Mouse (Mus musculus) limb, embryonic 14.5 days (tissue): ENCODE data around the gene Klk1b21. TPM values are rescaled to one million over a fixed set of nuclear protein-coding genes. Genes with fewer than 3 reads are reported as not detected.
"Not testable (repeated sequence)": the region's sequence is repeated elsewhere in the genome, so short reads cannot be mapped to it uniquely, and the experiment has no call there.

Experiments
- ATAC-seq: fragments of 200-750 bp; cut with Nextera tagmentation; 2 replicates; pipeline ENCODE4 v1.8.0; 2017; ENCODE audit warnings: low read depth, moderate number of reproducible peaks, moderate TSS enrichment; ENCODE audit not compliant: low FRiP score
- DNase-seq: peaks from one replicate; pipeline ENCODE4 v3.0.0-alpha.2; 2015; ENCODE audit warnings: low spot score
- H3K27ac ChIP-seq: fragments of 300-500 bp; sonication (generic); replicated peaks from 2 replicates; pipeline ENCODE4 v1.5.1; 2014; ENCODE audit warnings: low read depth, mild to moderate bottlenecking, low read length, moderate library complexity, mixed read lengths
- H3K27me3 ChIP-seq: fragments of 300-500 bp; sonication (generic); 2 replicates; pipeline ENCODE4 v1.6.1; 2014; ENCODE audit warnings: low read length, mixed read lengths; ENCODE audit not compliant: control insufficient read depth, insufficient read depth
- H3K36me3 ChIP-seq: fragments of 300-500 bp; sonication (generic); 2 replicates; pipeline ENCODE4 v1.6.1; 2014; ENCODE audit warnings: mild to moderate bottlenecking, low read length, moderate library complexity, mixed read lengths; ENCODE audit not compliant: control insufficient read depth, insufficient read depth
- H3K4me1 ChIP-seq: fragments of 300-500 bp; sonication (generic); 2 replicates; pipeline ENCODE4 v1.6.1; 2014; ENCODE audit warnings: antibody characterized with exemption, low read length, mixed read lengths; ENCODE audit not compliant: control insufficient read depth, insufficient read depth
- H3K4me2 ChIP-seq: fragments of 300-500 bp; sonication (generic); replicated peaks from 2 replicates; pipeline ENCODE4 v1.6.1; 2014; ENCODE audit warnings: low read depth, mild to moderate bottlenecking, low read length, moderate library complexity; ENCODE audit not compliant: severe bottlenecking
- H3K4me3 ChIP-seq: fragments of 300-500 bp; sonication (generic); replicated peaks from 2 replicates; pipeline ENCODE4 v1.5.1; 2014; ENCODE audit warnings: low read length
- H3K9ac ChIP-seq: fragments of 300-500 bp; sonication (generic); 2 replicates; pipeline ENCODE4 v1.6.1; 2014; ENCODE audit warnings: mild to moderate bottlenecking, low read depth, low read length, moderate library complexity; ENCODE audit not compliant: severe bottlenecking
- H3K9me3 ChIP-seq: fragments of 300-500 bp; sonication (generic); 2 replicates; pipeline ENCODE4 v1.6.1; 2016; ENCODE audit warnings: low read length; ENCODE audit not compliant: control insufficient read depth
- POLR2A ChIP-seq: fragments of 200-500 bp; IDR thresholded peaks from 2 replicates; pipeline ENCODE4 v1.8.0; 2012; ENCODE audit warnings: inconsistent platforms, mild to moderate bottlenecking, moderate library complexity, borderline replicate concordance; ENCODE audit not compliant: insufficient read depth, insufficient read length; ENCODE audit errors: extremely low read depth
- WGBS: fragments of 180-500 bp; shearing (Covaris S2); extraction: QIAGEN DNeasy Blood & Tissue Kit; methylation state at CpG from one replicate; pipeline ENCODE4 v1.1.7; 2014; 5-methylcytosine and 5-hydroxymethylcytosine counted together
- polyA plus RNA-seq, 2 experiments: library from polyadenylated mRNA; depleted of rRNA in 1 of 2; stranded (reverse) in 1 of 2; unstranded in 1 of 2; fragments of >200 nt; fragmentation: Nextera tagmentation in 1 of 2; extraction: Ambion mirVana in 1 of 2; gene quantifications; 2 replicates each; pipeline versions ENCODE4 v1.2.1 to v1.2.3; 2012 to 2014

Gene Klk1b21
- polyA plus RNA-seq (2012; rRNA removed) (not detected in 2 replicates), polyA plus RNA-seq (2014; fragmentation: Nextera tagmentation; extraction: Ambion mirVana) (not detected in 2 replicates)

GRCm38 (mm10) chr7:44102028-44102427 lies at the start of gene Klk1b21:
Gene Klk1b21, plus strand, starts transcription at chr7:44102328.
- WGBS: 63% methylated on average over 3 of the region's 3 CpGs
- DNase-seq, H3K4me1 ChIP-seq, H3K27ac ChIP-seq, H3K36me3 ChIP-seq, H3K9ac ChIP-seq, H3K9me3 ChIP-seq, H3K27me3 ChIP-seq, ATAC-seq, H3K4me2 ChIP-seq, H3K4me3 ChIP-seq: not testable (repeated sequence)

- DNase-seq (no peak), ATAC-seq (no peak)
- Histone ChIP-seq H3K9me3 (no peaks in the 10 kb centered on the region), H3K4me2 (no peak overlapping the region), H3K27me3 (no peaks in the 10 kb centered on the region), H3K36me3 (no peaks in the 10 kb centered on the region), H3K4me3 (no peak overlapping the region), H3K4me1 (no peaks in the 10 kb centered on the region), H3K27ac (no peak overlapping the region), H3K9ac (no peak overlapping the region)
- WGBS: 78% methylated on average over 2 of the region's 2 CpGs
- no peak for TF ChIP-seq POLR2A
Observed at GRCm38 (mm10) chr7:44072117-44072516, 30.0 kb upstream of the Klk1b21 start.

- ATAC-seq (no peak), DNase-seq (no peak)
- no peaks in the 10 kb centered on the region for H3K4me1 ChIP-seq
- H3K9ac ChIP-seq: no peak overlapping the region
- H3K4me3 ChIP-seq: no peak overlapping the region
- WGBS: 67% methylated on average over 1 of the region's 1 CpGs
- H3K27ac ChIP-seq: no peak overlapping the region
- H3K4me2 ChIP-seq: no peak overlapping the region
- H3K36me3 ChIP-seq: no peaks in the 10 kb centered on the region
- no peaks in the 10 kb centered on the region for H3K9me3 ChIP-seq
- no peak for TF ChIP-seq POLR2A
- no peaks in the 10 kb centered on the region for H3K27me3 ChIP-seq
Observed at GRCm38 (mm10) chr7:44077703-44078102, 24.4 kb upstream of the Klk1b21 start.

GRCm38 (mm10) chr7:44096111-44096510 lies 6.0 kb upstream of the Klk1b21 start:
- H3K9me3 ChIP-seq: no peaks in the 10 kb centered on the region
- H3K4me3 ChIP-seq: no peak overlapping the region
- no peak overlapping the region for H3K4me2 ChIP-seq
- ATAC-seq: no peak
- no peaks in the 10 kb centered on the region for H3K4me1 ChIP-seq
- no peak overlapping the region for H3K27ac ChIP-seq
- no peak for DNase-seq
- H3K36me3 ChIP-seq: no peaks in the 10 kb centered on the region
- no peaks in the 10 kb centered on the region for H3K27me3 ChIP-seq
- H3K9ac ChIP-seq: no peak overlapping the region
- WGBS: 68% methylated on average over 1 of the region's 1 CpGs
- no peak for TF ChIP-seq POLR2A

DNA sequence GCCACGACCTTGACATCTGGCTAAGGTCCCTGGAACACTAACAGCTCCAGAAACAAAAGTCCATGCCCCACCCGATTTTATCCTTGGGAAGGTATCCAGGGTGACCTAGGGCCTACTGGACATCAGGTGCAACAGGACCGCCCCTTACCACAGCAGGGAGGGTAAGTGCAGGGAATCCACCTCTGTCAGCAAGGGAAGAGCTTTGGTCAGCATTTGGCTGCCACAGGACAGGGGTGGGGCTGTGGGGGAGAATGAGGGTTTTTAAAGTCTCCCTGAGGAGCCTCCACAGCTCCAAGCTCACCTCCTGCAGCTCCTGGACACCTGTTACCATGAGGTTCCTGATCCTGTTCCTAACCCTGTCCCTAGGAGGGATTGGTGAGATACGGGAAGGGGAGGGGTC lies 10.2 kb downstream of the Klk1b21 start, which contains the start of gene Klk1b22:
TSS of gene Klk1b22 (plus strand) at position 301 of the 400 bp plus-strand sequence.
- TF ChIP-seq POLR2A: no peak
- no peaks in the 10 kb centered on the region for H3K9me3 ChIP-seq
- no peak within 1 kb of the TSS for H3K4me3 ChIP-seq
- 66% methylated on average over 4 of the region's 4 CpGs for WGBS
- no peak within 1 kb of the TSS for H3K9ac ChIP-seq
- no peaks in the 10 kb centered on the region for H3K4me1 ChIP-seq
- H3K4me2 ChIP-seq: no peak within 1 kb of the TSS
- ATAC-seq (no peak), DNase-seq (no peak)
- H3K36me3 ChIP-seq: no peaks in the 10 kb centered on the region
- no peaks in the 10 kb centered on the region for H3K27me3 ChIP-seq
- no peak within 1 kb of the TSS for H3K27ac ChIP-seq

DNA sequence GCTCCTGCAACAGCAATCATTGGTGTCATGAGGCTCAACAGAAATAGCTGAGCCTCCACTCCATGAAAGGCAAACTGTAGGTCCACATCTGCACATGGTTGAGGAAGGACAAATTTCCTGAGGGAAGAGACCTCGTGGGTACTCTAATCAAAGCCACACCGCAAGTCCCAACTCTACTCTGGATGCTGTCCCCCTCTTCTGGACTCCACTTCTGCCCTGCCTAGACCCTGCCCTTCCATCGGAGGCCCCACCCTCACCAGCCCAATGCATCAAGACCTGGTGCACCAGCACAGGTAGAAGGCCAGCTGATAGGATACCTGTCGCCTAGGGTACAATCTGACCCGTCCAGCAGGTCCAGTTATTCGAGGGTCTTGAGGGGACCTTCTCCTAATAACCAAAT lies 21.3 kb downstream of the Klk1b21 start:
- WGBS: 86% methylated on average over 6 of the region's 6 CpGs
- no peaks in the 10 kb centered on the region for H3K27me3 ChIP-seq
- H3K4me3 ChIP-seq: no peak overlapping the region
- no peak overlapping the region for H3K27ac ChIP-seq
- H3K9me3 ChIP-seq: no peaks in the 10 kb centered on the region
- no peak for DNase-seq
- no peaks in the 10 kb centered on the region for H3K36me3 ChIP-seq
- no peak overlapping the region for H3K9ac ChIP-seq
- H3K4me1 ChIP-seq: no peaks in the 10 kb centered on the region
- ATAC-seq: no peak
- no peak overlapping the region for H3K4me2 ChIP-seq
- TF ChIP-seq POLR2A: no peak
